10 mouse cellular contexts compared by ENCODE assay signal in the genomic region with DNA sequence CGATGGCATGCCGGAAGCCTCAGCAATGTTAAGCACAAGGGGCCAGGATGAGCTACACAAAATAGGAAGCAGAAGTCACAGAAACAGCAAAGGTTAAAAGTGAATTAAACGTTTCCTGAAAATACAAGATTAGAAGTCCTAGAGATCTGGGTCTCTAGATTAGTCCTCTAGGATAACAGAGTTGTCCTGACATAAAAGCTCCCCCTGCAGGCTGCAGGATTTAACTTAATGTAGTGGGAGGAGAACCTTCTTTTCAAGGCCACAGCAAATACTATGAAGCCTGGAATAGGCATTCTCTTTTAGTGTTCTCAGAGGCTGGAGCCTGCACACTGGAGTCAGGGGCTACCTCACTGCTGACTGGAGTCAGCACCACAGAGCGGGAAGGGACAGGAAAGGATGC.
DNase-seq lines count a peak whose midpoint lies in the region; ATAC-seq and TF ChIP-seq lines count a peak whose summit lies in the region.
"Had no signal": no experiment of that assay in that cellular context is flagged by ENCODE, and none has a peak within 500 bp of the region (broad histone marks: within the 10 kb centered on the region; RNA-seq: fewer than 3 reads in every experiment).

No protein-coding gene starts in this region.

- no peak overlapping the region for H3K4me2 ChIP-seq in heart, postnatal 0 days (ENCODE audit: low read depth, low read length)
- no peak overlapping the region for H3K4me2 ChIP-seq in heart, embryonic 12.5 days
- H3K4me2 ChIP-seq: liver, embryonic 12.5 days had no signal

- no peaks in the 10 kb centered on the region for H3K36me3 ChIP-seq in heart, postnatal 0 days (replicated peaks; ENCODE audit: control insufficient read depth, insufficient read depth, low read length)
- no peaks in the 10 kb centered on the region for H3K36me3 ChIP-seq in heart, embryonic 12.5 days
- H3K36me3 ChIP-seq: liver, embryonic 12.5 days had no signal

- no peak for ATAC-seq in heart, postnatal 0 days (ENCODE audit: insufficient read depth, low read depth)
- ATAC-seq in heart, embryonic 12.5 days (ENCODE audit: insufficient number of reproducible peaks, low FRiP score) = no peak
- ATAC-seq: liver, embryonic 12.5 days; midbrain, embryonic 16.5 days had no signal

- H3K27ac ChIP-seq in heart, postnatal 0 days (ENCODE audit: low read depth) = no peak overlapping the region
- H3K27ac ChIP-seq in heart, embryonic 12.5 days (ENCODE audit: poor library complexity, severe bottlenecking) = no peak overlapping the region
- H3K27ac ChIP-seq: liver, embryonic 12.5 days had no signal

- H3K9me3 ChIP-seq in heart, postnatal 0 days (replicated peaks; ENCODE audit: control insufficient read depth, low read length) = no peaks in the 10 kb centered on the region
- no peaks in the 10 kb centered on the region for H3K9me3 ChIP-seq in heart, embryonic 12.5 days (replicated peaks)
- H3K9me3 ChIP-seq: liver, embryonic 12.5 days had no signal

- no peaks in the 10 kb centered on the region for H3K4me1 ChIP-seq in heart, postnatal 0 days (ENCODE audit: control insufficient read depth, insufficient read depth)
- no peaks in the 10 kb centered on the region for H3K4me1 ChIP-seq in heart, embryonic 12.5 days (replicated peaks)
- H3K4me1 ChIP-seq: liver, embryonic 12.5 days had no signal

- H3K9ac ChIP-seq in heart, postnatal 0 days (replicated peaks; ENCODE audit: low read depth, low read length) = no peak overlapping the region
- H3K9ac ChIP-seq in heart, embryonic 12.5 days = no peak overlapping the region
- H3K9ac ChIP-seq: liver, embryonic 12.5 days had no signal

- 58% methylated on average over 4 of the region's 4 CpGs for WGBS in heart, postnatal 0 days
- 49% methylated on average over 4 of the region's 4 CpGs for WGBS in heart, embryonic 12.5 days

- no peaks in the 10 kb centered on the region for H3K27me3 ChIP-seq in heart, postnatal 0 days (ENCODE audit: control insufficient read depth, insufficient read depth, low read length)
- no peaks in the 10 kb centered on the region for H3K27me3 ChIP-seq in heart, embryonic 12.5 days (replicated peaks)
- H3K27me3 ChIP-seq: liver, embryonic 12.5 days had no signal

- no peak overlapping the region for H3K4me3 ChIP-seq in heart, postnatal 0 days (ENCODE audit: low read depth, low read length)
- H3K4me3 ChIP-seq in heart, embryonic 12.5 days = no peak overlapping the region
- H3K4me3 ChIP-seq: liver, embryonic 12.5 days had no signal

- TF ChIP-seq CTCF in heart, postnatal 0 days (IDR thresholded peaks at IDR 0.05; ENCODE audit: low read depth) = 0 out of 2 replicates have a peak, but pooled peaks have one; percentile 6

- DNase-seq in heart, postnatal 0 days (ENCODE audit: low spot score) = no peak
- peak; percentile 12 for DNase-seq in urinary bladder, postnatal 14 days (ENCODE audit: low spot score)
- DNase-seq in urinary bladder, postnatal 25 days (ENCODE audit: low spot score) = no peak
- DNase-seq in kidney, postnatal 10 days = peak; percentile 58
- DNase-seq in yolk sac, embryonic 10.5 days (ENCODE audit: low spot score) = no peak
- no peak for DNase-seq in T-cell, adult 2 months (ENCODE audit: low spot score)
- DNase-seq in neural tube, embryonic 10.5 days (ENCODE audit: extremely low spot score, low spot score) = no peak

- TF ChIP-seq EP300 in heart, postnatal 0 days (IDR thresholded peaks at IDR 0.05; ENCODE audit: low read depth) = no peak

Comparison
In these comparisons a context has a peak if more than half of its experiments do, and no peak if none do; other contexts are left out.
1. DNase-seq: peak in urinary bladder, postnatal 14 days (single experiment) and kidney, postnatal 10 days (single experiment); none in heart, postnatal 0 days (single experiment), urinary bladder, postnatal 25 days (single experiment), yolk sac, embryonic 10.5 days (single experiment), T-cell, adult 2 months (single experiment) and neural tube, embryonic 10.5 days (single experiment).